Mouse (Mus musculus): ENCODE results near the gene Chd2.

DNA sequence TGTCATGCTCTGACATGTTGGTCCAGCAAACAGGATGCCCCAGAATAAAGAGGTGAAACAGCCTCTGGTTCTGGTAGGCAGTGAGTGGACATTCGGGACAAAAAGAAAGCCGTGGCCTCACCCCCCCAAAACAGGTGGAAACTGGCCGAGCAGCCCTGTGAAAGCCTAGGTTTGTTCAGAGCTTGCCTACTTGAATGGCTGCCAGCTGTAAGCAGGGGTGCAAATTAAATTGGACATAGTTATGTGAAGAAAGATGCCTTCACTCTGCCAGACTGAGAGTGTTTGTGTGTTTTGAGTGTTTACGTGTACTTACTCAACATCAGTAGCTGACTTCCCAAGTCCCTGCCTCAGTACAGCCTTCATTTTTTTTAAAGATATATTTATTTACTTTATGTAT, 147.6 kb downstream of the Chd2 start:
- TF ChIP-seq POLR2A (IDR thresholded peaks at IDR 0.05; ENCODE audit: low read depth, low read length) (no peak), CTCF (IDR thresholded peaks at IDR 0.05; ENCODE audit: borderline replicate concordance, insufficient read depth, low read length) (no peak)

Data from embryonic fibroblast, embryonic 13.5 days (primary cell).